Mouse (Mus musculus): ENCODE measurements around the gene Gm45799. TPM values are rescaled to one million over a fixed set of nuclear protein-coding genes. Genes with fewer than 3 reads are reported as not detected.

The Gm45799 gene
- polyA plus RNA-seq, 1 experiment from 2014 or later, result 25.1 TPM

GRCm38 (mm10) chr7:105628633-105629032 lies 11.7 kb upstream of the Gm45799 start:
- Histone ChIP-seq H3K4me1 (peaks cover 24% of the 10 kb centered on the region), H3K27ac (peak overlapping the region; percentile 64), H3K9me3 (replicated peaks) (no peaks in the 10 kb centered on the region), H3K4me2 (peak overlapping the region; percentile 9; the same call in 1 of the 2 replicates), H3K27me3 (no peaks in the 10 kb centered on the region), H3K9ac (no peak overlapping the region), H3K36me3 (peaks cover 18% of the 10 kb centered on the region), H3K4me3 (replicated peaks) (no peak overlapping the region)
- ATAC-seq (replicated peaks; ENCODE audit: low FRiP score), result peak; percentile 27; the same call in 1 of the 2 replicates
- 22% methylated on average over 3 of the region's 3 CpGs for WGBS

DNA sequence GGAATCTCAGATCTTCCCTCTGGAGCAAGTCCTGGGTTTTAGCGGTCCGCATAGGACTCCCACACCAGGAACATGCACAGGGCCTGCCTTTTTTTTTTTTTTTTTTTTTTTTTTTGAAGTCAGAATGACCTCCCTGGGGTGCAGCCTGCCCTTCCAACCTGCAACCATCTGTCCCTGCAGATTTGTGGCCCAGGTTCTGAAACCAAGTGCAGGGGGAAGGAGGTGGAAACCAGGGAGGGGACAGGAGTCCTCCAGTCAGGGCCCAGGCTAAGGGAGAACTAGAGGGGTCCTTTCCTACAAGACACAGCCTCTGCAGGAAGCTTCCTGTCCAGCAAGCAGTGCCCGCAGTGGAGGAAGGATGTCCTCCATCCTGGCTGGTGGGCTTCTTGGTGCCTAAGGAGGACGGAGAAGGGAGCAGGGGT lies 7.8 kb upstream of the Gm45799 start:
- Histone ChIP-seq H3K4me2 (peak overlapping the region; percentile 83), H3K4me3 (replicated peaks) (peak overlapping the region; percentile 91), H3K9ac (peak overlapping the region; percentile 87), H3K9me3 (replicated peaks) (no peaks in the 10 kb centered on the region), H3K36me3 (peaks cover 23% of the 10 kb centered on the region), H3K27ac (peak overlapping the region; percentile 65; the same call in 1 of the 2 replicates), H3K27me3 (no peaks in the 10 kb centered on the region), H3K4me1 (peaks cover 33% of the 10 kb centered on the region)
- ATAC-seq (replicated peaks; ENCODE audit: low FRiP score), result no peak; the same call in 1 of the 2 replicates
- 11% methylated on average over 4 of the region's 4 CpGs for WGBS

- H3K27me3 ChIP-seq, result no peaks in the 10 kb centered on the region
- H3K27ac ChIP-seq, result peak within 1 kb of the TSS; percentile 74
- H3K4me3 ChIP-seq (replicated peaks), result peak within 1 kb of the TSS; percentile 91
- peak within 1 kb of the TSS; percentile 83 for H3K4me2 ChIP-seq
- peak; percentile 93 for ATAC-seq (replicated peaks; ENCODE audit: low FRiP score)
- 2% methylated on average over 60 of the region's 71 CpGs for WGBS
- peak within 1 kb of the TSS; percentile 87 for H3K9ac ChIP-seq
- peaks cover 30% of the 10 kb centered on the region for H3K36me3 ChIP-seq
- peaks cover 32% of the 10 kb centered on the region for H3K4me1 ChIP-seq
- H3K9me3 ChIP-seq (replicated peaks), result no peaks in the 10 kb centered on the region
Measured at GRCm38 (mm10) chr7:105633127-105633800, 7.1 kb upstream of the Gm45799 start, which contains the start of gene Trim3. Trim3 (minus strand) TSS chr7:105633571.

DNA sequence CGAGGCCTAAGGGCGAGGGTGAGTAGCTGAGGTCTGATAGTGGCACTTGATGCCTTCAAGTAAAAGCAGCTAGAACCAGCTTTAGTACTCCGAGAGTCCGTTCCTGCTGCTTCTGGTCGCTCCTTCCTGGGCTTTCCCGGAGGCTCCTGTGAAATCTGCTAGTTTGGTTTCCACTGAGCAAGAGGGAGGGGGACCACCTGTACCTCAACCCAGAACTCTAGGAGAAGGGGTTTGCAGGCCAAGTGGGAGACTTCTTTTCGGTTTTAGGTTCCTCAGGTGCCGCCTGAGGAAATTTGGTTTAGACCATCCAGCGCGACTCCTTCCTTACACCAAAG lies 6.6 kb upstream of the Gm45799 start:
- Histone ChIP-seq H3K9me3 (replicated peaks) (no peaks in the 10 kb centered on the region), H3K4me3 (replicated peaks) (peak overlapping the region; percentile 91), H3K4me1 (peaks cover 30% of the 10 kb centered on the region), H3K4me2 (peak overlapping the region; percentile 83), H3K27me3 (no peaks in the 10 kb centered on the region), H3K27ac (peak overlapping the region; percentile 74), H3K36me3 (peaks cover 33% of the 10 kb centered on the region), H3K9ac (peak overlapping the region; percentile 87)
- WGBS, result 4% methylated on average over 10 of the region's 10 CpGs
- no peak for ATAC-seq (replicated peaks; ENCODE audit: low FRiP score)

GRCm38 (mm10) chr7:105634272-105634920 lies 6.0 kb upstream of the Gm45799 start:
- Histone ChIP-seq H3K4me3 (replicated peaks) (peak overlapping the region; percentile 91), H3K9ac (peak overlapping the region; percentile 87), H3K9me3 (replicated peaks) (no peaks in the 10 kb centered on the region), H3K4me1 (peaks cover 29% of the 10 kb centered on the region), H3K4me2 (peak overlapping the region; percentile 83), H3K27ac (no peak overlapping the region), H3K27me3 (no peaks in the 10 kb centered on the region), H3K36me3 (peaks cover 33% of the 10 kb centered on the region)
- ATAC-seq (replicated peaks; ENCODE audit: low FRiP score), result no peak
- 54% methylated on average over 9 of the region's 9 CpGs for WGBS

DNA sequence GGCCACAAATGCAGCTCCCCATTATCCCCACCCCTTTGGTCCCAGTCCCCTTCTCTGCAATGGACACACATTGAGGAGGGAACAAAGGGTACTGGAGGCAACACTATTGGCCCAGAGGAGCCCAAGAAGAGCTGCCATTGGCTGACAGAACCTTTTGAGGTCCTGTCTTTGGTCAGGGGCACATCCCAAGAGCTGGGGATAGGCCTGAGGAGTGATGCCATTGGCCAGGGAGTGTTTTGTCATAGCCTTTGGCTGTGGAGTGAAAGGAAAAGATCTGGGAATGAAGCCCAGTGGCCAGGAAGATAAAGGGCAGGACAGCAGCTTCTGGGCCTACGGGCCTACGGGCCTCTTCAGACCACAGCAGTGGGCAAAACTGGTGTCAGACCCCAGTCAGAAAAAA lies 4.6 kb upstream of the Gm45799 start:
- no peaks in the 10 kb centered on the region for H3K9me3 ChIP-seq (replicated peaks)
- no peak overlapping the region for H3K9ac ChIP-seq
- H3K27me3 ChIP-seq, result no peaks in the 10 kb centered on the region
- no peak overlapping the region for H3K4me2 ChIP-seq
- peaks cover 30% of the 10 kb centered on the region for H3K4me1 ChIP-seq
- ATAC-seq (replicated peaks; ENCODE audit: low FRiP score), result no peak
- WGBS, result 91% methylated on average over 2 of the region's 2 CpGs
- H3K4me3 ChIP-seq (replicated peaks), result no peak overlapping the region
- no peak overlapping the region for H3K27ac ChIP-seq
- peaks cover 33% of the 10 kb centered on the region for H3K36me3 ChIP-seq

- H3K9ac ChIP-seq, result 0 out of 2 replicates have a peak overlapping the region, but pooled peaks have one; percentile 5
- ATAC-seq (replicated peaks; ENCODE audit: low FRiP score), result no peak
- no peaks in the 10 kb centered on the region for H3K9me3 ChIP-seq (replicated peaks)
- no peaks in the 10 kb centered on the region for H3K27me3 ChIP-seq
- H3K4me3 ChIP-seq (replicated peaks), result no peak overlapping the region; the same call in 1 of the 2 replicates
- no peak overlapping the region for H3K27ac ChIP-seq
- peaks cover 35% of the 10 kb centered on the region for H3K4me1 ChIP-seq
- 89% methylated on average over 6 of the region's 6 CpGs for WGBS
- no peak overlapping the region; the same call in 1 of the 2 replicates for H3K4me2 ChIP-seq
- peaks cover 44% of the 10 kb centered on the region for H3K36me3 ChIP-seq
Measured at GRCm38 (mm10) chr7:105638776-105639175, 1.6 kb upstream of the Gm45799 start.

GRCm38 (mm10) chr7:105639304-105639703 lies 1.0 kb upstream of the Gm45799 start:
- Histone ChIP-seq H3K27ac (no peak overlapping the region), H3K9ac (peak overlapping the region; percentile 78), H3K4me2 (peak overlapping the region; percentile 91), H3K36me3 (peaks cover 50% of the 10 kb centered on the region), H3K27me3 (no peaks in the 10 kb centered on the region), H3K4me1 (peaks cover 29% of the 10 kb centered on the region), H3K4me3 (replicated peaks) (peak overlapping the region; percentile 84), H3K9me3 (replicated peaks) (no peaks in the 10 kb centered on the region)
- 67% methylated on average over 9 of the region's 9 CpGs for WGBS
- no peak for ATAC-seq (replicated peaks; ENCODE audit: low FRiP score)

DNA sequence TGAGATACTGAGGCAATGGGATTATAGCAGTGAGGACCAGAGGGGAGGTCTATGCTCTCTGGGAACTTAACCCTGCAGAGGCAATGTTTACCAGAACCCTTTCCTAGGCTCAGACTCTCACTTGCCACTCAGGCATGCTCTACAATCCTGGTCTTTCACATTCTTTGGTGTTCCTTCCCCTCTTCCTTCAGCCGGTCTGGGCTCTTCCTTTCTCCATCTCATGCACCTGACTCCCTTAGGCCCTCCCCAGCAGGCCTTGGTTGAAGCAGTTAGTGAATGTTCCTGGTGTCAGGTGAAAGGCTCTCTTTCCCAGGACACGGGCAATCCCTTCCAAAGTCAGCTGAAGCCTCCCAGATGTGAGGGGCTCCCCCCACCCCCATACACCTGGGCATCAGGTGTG lies 596 bp upstream of the Gm45799 start, which contains the start of gene Timm10b:
Timm10b (plus strand) TSS at position 301 of the 400 bp plus-strand sequence.
- Histone ChIP-seq H3K9me3 (replicated peaks) (no peaks in the 10 kb centered on the region), H3K4me1 (peaks cover 28% of the 10 kb centered on the region), H3K4me2 (peak within 1 kb of the TSS; percentile 91), H3K36me3 (peaks cover 50% of the 10 kb centered on the region), H3K27ac (peak within 1 kb of the TSS; percentile 93), H3K9ac (peak within 1 kb of the TSS; percentile 78), H3K27me3 (no peaks in the 10 kb centered on the region), H3K4me3 (replicated peaks) (peak within 1 kb of the TSS; percentile 84)
- WGBS, result 5% methylated on average over 2 of the region's 2 CpGs
- ATAC-seq (replicated peaks; ENCODE audit: low FRiP score), result no peak

GRCm38 (mm10) chr7:105640894-105641255 lies 523 bp downstream of the Gm45799 start:
- Histone ChIP-seq H3K4me1 (peaks cover 28% of the 10 kb centered on the region), H3K27ac (peak overlapping the region; percentile 93), H3K36me3 (peaks cover 49% of the 10 kb centered on the region), H3K9ac (peak overlapping the region; percentile 78), H3K9me3 (replicated peaks) (no peaks in the 10 kb centered on the region), H3K4me3 (replicated peaks) (peak overlapping the region; percentile 84), H3K27me3 (no peaks in the 10 kb centered on the region), H3K4me2 (peak overlapping the region; percentile 91)
- ATAC-seq (replicated peaks; ENCODE audit: low FRiP score), result peak; percentile 27
- WGBS, result under 1% methylated on average over 18 of the region's 18 CpGs

DNA sequence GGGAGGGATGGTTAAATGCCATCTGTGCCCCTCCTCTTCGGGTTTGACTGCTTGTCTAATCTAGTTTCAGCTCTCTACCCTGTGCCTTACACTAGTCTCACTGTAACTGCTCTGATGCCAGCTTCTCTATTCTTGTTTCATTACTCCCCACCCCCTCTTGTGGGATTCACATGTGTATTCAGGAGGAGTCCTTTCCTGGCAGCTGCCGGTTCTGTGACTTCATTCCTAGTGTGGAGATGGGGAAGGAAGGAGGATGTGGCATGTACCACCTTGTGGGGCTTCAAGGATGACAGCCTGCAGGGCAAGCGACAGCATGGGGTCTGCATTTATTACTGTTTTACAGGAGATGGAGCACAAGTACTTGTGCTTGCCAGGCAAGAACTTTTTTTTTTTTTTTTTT lies 1.6 kb downstream of the Gm45799 start:
- Histone ChIP-seq H3K36me3 (peaks cover 43% of the 10 kb centered on the region), H3K9me3 (replicated peaks) (no peaks in the 10 kb centered on the region), H3K4me1 (peaks cover 28% of the 10 kb centered on the region), H3K9ac (no peak overlapping the region; the same call in 1 of the 2 replicates), H3K27ac (peak overlapping the region; percentile 63; the same call in 1 of the 2 replicates), H3K4me2 (peak overlapping the region; percentile 91), H3K4me3 (replicated peaks) (peak overlapping the region; percentile 84), H3K27me3 (no peaks in the 10 kb centered on the region)
- 61% methylated on average over 3 of the region's 3 CpGs for WGBS
- no peak for ATAC-seq (replicated peaks; ENCODE audit: low FRiP score)
